Mouse (Mus musculus) T-helper 2 cell (primary cell): ENCODE data around the gene Atp5e.

ENCODE experiments used
- in situ Hi-C: fragments of 300-600 bp; cut with MboI, MseI; formaldehyde crosslinking; loops from one replicate; pipeline ENCODE4 v1.15.1; 2025; ENCODE audit warnings: high pct_unique_total_duplicates

The Atp5e gene

DNA sequence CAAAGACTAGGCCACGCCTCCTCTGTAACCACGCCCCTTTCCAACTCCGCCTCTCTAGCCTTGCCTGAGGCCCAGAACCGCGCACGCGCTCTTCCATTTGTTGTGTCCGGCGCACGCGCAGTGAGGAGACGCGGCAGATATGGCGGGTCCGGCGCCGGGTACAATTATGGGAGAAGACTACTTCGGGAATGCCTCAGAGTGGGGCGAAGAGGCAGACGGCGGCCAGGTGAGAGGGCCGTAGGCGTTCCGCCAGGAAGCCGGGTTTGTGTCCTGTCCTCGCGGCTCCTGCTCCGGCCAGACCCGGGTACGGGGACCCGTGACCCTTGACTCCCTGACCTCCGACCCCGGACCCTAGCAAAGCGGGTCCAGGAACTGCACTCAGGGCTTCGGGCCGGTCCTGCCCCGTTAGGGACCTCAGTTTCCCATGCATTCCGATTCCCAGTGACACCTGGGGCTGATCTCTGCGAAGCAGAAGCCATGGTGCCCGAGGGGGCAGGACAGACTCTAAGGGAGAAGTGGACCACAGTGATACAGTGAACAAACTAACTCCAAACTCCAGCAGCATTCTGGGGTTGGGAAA is 48.1 kb downstream of the Atp5e start, which contains the start of gene Nelfcd:
Gene Nelfcd (plus strand): TSS at position 74 of the 580 bp plus-strand sequence.
- in situ Hi-C loops = no loop called here

DNA sequence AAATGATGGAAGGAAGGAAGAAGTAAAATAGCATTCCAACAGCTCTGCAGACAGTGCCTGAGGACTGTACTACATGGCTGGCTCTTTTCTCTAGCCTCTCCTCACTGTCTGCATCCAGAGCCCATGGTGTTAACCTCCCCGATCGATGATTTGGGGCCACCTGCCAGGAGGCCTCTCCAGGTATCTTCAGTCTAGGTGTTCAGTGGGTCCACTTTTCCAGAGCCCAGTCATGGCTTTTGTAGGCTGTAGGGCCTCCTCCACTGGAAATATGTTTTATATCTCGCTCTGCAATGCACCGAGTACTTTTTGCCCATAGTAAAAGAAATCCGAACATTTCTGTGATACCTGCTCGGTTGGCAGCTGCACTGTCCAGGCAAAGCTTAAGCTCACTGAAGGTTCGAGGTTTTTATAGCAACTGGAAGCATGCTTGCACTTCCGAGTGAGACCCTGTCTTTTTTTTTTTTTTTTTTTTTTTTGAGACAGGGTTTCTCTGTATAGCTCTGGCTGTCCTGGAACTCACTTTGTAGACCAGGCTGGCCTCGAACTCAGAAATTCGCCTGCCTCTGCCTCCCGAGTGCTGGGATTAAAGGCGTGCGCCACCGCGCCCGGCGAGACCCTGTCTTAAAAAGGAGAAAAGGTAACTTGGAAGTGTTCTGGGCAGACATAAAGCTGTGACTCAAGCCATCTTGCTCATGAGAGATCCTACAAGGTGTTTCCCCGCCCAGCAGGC is 48.7 kb downstream of the Atp5e start:
- in situ Hi-C loops = no loop called here

DNA sequence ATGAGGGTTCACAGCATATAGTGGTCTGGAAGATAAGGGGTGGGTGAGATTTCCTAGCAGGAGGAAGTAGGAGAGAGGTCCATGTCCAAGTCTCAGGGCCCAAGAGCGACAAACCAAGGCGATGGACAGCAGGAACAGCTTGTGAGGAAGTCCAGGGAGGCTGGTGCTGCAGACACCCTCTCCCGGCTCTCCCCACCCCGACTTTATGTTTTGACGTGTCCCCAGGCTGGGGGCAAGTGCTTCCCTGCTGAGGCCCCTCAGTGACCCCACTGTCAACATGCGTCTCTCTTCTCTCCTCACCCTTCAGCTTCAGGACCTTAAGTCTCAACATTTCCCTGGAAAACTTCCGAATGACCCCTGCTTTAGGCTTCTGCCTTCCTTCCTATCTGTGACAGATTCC is 50.8 kb downstream of the Atp5e start:
- in situ Hi-C loops = no loop called here
